Mouse (Mus musculus): ENCODE results near the gene Hoxb7.

DNA sequence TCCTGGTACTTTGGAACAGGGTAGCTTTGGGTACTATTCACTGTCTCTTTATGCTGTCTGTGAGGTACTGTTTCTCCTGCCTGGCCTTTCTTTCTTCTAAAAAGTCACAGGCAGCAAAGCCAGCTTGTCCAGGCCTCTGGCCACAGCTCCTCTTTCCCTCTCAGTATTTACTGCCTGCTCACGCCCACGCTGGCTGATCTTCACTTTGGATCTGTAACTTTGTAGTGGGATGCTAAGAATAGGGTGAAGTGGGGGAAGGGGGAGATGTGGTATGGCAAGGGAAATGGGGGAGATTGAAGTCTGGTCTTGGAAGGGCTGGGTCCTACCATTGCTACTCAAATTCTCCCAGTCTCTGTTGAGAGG, 47.6 kb downstream of the Hoxb7 start:
- TF ChIP-seq CTCF (IDR thresholded peaks at IDR 0.05; ENCODE audit: low read depth) (no peak), EP300 (IDR thresholded peaks at IDR 0.05; ENCODE audit: low read depth) (no peak)

Measured in liver, embryonic 14.5 days (tissue).